Mouse (Mus musculus) cerebellum, adult 2 months (tissue): ENCODE measurements around the gene D930020B18Rik.

ENCODE experiments used
- CTCF ChIP-seq: fragments of 200-500 bp; IDR thresholded peaks from 2 replicates; pipeline ENCODE4 v1.5.1; 2011; ENCODE audit warnings: low read depth, mild to moderate bottlenecking, control low read depth, low read length, moderate library complexity, borderline replicate concordance; ENCODE audit not compliant: insufficient read depth
- POLR2A ChIP-seq: fragments of 200-500 bp; IDR thresholded peaks from 2 replicates; pipeline ENCODE4 v1.6.1; 2011; ENCODE audit warnings: low read length, control low read depth, borderline replicate concordance; ENCODE audit not compliant: insufficient read depth

DNA sequence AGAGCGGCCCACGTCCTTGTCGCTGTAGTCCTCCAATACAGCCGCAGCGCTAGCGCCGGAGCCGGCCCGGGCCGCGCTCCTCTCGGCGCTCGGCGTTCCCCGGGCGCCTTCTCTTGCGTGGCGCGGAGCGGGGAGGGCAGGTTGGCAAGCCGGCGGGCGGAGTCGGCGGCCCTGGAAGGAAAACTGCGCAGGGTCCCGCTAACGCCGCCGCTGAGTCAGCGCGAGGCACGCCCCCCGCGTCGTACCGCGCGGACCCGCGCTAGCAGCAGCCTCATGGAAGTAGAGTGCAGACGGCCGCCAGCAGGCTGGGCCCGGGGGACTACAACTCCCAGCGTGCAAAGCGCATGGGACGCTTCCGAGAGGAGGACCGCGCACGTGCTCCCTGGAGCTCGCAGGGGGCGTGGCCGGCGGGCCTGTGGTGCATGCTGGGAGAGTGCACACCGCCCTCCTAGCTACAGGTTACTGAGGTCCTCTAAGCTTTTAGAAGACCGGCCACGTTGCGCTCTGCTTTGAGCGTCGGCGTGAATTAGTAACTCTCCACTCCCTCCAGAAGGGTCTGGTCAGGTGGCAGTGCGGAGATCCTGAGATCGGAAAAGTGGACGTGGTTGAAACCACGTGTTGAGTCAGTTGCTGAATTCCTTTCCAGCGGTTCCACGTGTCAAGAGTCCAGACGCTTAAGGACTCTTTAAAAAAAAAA, 15.1 kb upstream of the D930020B18Rik start, which contains the start of gene Xpot:
- TF ChIP-seq POLR2A, result peak; percentile 7; the same call in 1 of the 2 replicates
- no peak for TF ChIP-seq CTCF
